Mouse (Mus musculus) midbrain, postnatal 0 days (tissue): ENCODE measurements at regions not wholly inside any gene's neighbourhood (a gene's known extent, or its start where the extent isn't known, plus 50 kb on each side); places are given as distances from the start of the nearest gene placed in this dataset. TPM values are rescaled to one million over a fixed set of nuclear protein-coding genes. Genes with fewer than 3 reads are reported as not detected.

Source experiments
- ATAC-seq: fragments of 200-750 bp; cut with Nextera tagmentation; 2 replicates; pipeline ENCODE4 v1.8.0; 2017; ENCODE audit warnings: moderate number of reproducible peaks, mild to moderate bottlenecking, moderate TSS enrichment, moderate library complexity; ENCODE audit not compliant: low FRiP score
- DNase-seq: peaks from one replicate; pipeline ENCODE4 v3.0.0-alpha.2; 2015; ENCODE audit warnings: low spot score
- H3K27ac ChIP-seq: fragments of 300-500 bp; sonication (generic); 2 replicates; pipeline ENCODE4 v1.5.1; 2014; ENCODE audit warnings: low read depth, mild to moderate bottlenecking, low read length, mixed read lengths
- H3K27me3 ChIP-seq: fragments of 300-500 bp; sonication (generic); 2 replicates; pipeline ENCODE4 v1.6.1; 2014; ENCODE audit warnings: low read length, control low read depth, mixed read lengths; ENCODE audit not compliant: insufficient read depth
- H3K36me3 ChIP-seq: fragments of 300-500 bp; sonication (generic); 2 replicates; pipeline ENCODE4 v1.6.1; 2014; ENCODE audit warnings: low read length, control low read depth, mixed read lengths; ENCODE audit not compliant: insufficient read depth
- H3K4me1 ChIP-seq: fragments of 300-500 bp; sonication (generic); 2 replicates; pipeline ENCODE4 v1.6.1; 2014; ENCODE audit warnings: mild to moderate bottlenecking, control low read depth, antibody characterized with exemption, low read length, mixed read lengths; ENCODE audit not compliant: insufficient read depth
- H3K4me2 ChIP-seq: fragments of 300-500 bp; sonication (generic); 2 replicates; pipeline ENCODE4 v1.6.1; 2014; ENCODE audit warnings: low read depth, mild to moderate bottlenecking, low read length, mixed read lengths; ENCODE audit not compliant: poor library complexity, severe bottlenecking
- H3K4me3 ChIP-seq: fragments of 300-500 bp; sonication (generic); 2 replicates; pipeline ENCODE4 v1.5.1; 2014; ENCODE audit warnings: low read depth, mild to moderate bottlenecking, low read length, moderate library complexity
- H3K9ac ChIP-seq: fragments of 300-500 bp; sonication (generic); replicated peaks from 2 replicates; pipeline ENCODE4 v1.6.1; 2014; ENCODE audit warnings: mild to moderate bottlenecking, low read length, moderate library complexity, mixed read lengths; ENCODE audit not compliant: poor library complexity, severe bottlenecking
- H3K9me3 ChIP-seq: fragments of 300-500 bp; sonication (generic); 2 replicates; pipeline ENCODE4 v1.6.1; 2016; ENCODE audit warnings: low read length, control low read depth
- CTCF ChIP-seq: IDR thresholded peaks from 2 replicates; pipeline ENCODE4 v1.5.1; 2016; ENCODE audit warnings: antibody characterized with exemption, mild to moderate bottlenecking
- WGBS: fragments of 180-500 bp; shearing (Covaris S2); extraction: QIAGEN DNeasy Blood & Tissue Kit; methylation state at CpG from one replicate; pipeline ENCODE4 v1.1.7; 2014; 5-methylcytosine and 5-hydroxymethylcytosine counted together
- microRNA-seq: library from miRNA; unstranded; fragments of <30 nt; microRNA quantifications from one replicate; pipeline ENCODE4, GENCODE M21; 2016; ENCODE audit warnings: borderline number of aligned reads

- no peak for TF ChIP-seq CTCF
- no peak overlapping the region for H3K4me3 ChIP-seq
- 93% methylated on average over 1 of the region's 1 CpGs for WGBS
- no peak for DNase-seq
- no peaks in the 10 kb centered on the region for H3K36me3 ChIP-seq
- no peaks in the 10 kb centered on the region for H3K4me1 ChIP-seq
- peaks cover 56% of the 10 kb centered on the region for H3K9me3 ChIP-seq
- no peak overlapping the region for H3K4me2 ChIP-seq
- ATAC-seq, result no peak
- H3K27me3 ChIP-seq, result no peaks in the 10 kb centered on the region
- H3K27ac ChIP-seq, result no peak overlapping the region
- no peak overlapping the region for H3K9ac ChIP-seq
Observed at GRCm38 (mm10) chr3:3016572-3016971, 2734.0 kb upstream of the Gm8797 start.

- H3K4me1 ChIP-seq, result no peaks in the 10 kb centered on the region
- no peak for ATAC-seq
- 71% methylated on average over 2 of the region's 2 CpGs for WGBS
- no peak overlapping the region for H3K4me2 ChIP-seq
- H3K27me3 ChIP-seq, result no peaks in the 10 kb centered on the region
- H3K27ac ChIP-seq, result no peak overlapping the region
- peaks cover 55% of the 10 kb centered on the region for H3K9me3 ChIP-seq
- H3K4me3 ChIP-seq, result no peak overlapping the region
- no peaks in the 10 kb centered on the region for H3K36me3 ChIP-seq
- no peak overlapping the region for H3K9ac ChIP-seq
- no peak for DNase-seq
- TF ChIP-seq CTCF, result no peak
Observed at GRCm38 (mm10) chr3:3032793-3033192, 2717.8 kb upstream of the Gm8797 start.

Small RNAs in the stretch of these regions (microRNA-seq; reads per million reads assigned to microRNA genes)
- gene Gm27460, result not detected
- gene Gm28002, result not detected
